Mouse (Mus musculus) layer of hippocampus, adult 2 months (tissue): Measurements from ENCODE around the gene Rhoh. TPM values are rescaled to one million over a fixed set of nuclear protein-coding genes. Genes with fewer than 3 reads are reported as not detected.

Experiments
- DNase-seq, 2 experiments: peaks; one replicate each; pipeline ENCODE4 v3.0.0; 2022; ENCODE audit warnings: low spot score in 2 of 2
- H3K27ac ChIP-seq: fragments of 200-600 bp; 2 replicates; pipeline ENCODE4 v1.8.1; 2022
- H3K4me3 ChIP-seq: fragments of 200-600 bp; 2 replicates; pipeline ENCODE4 v1.8.1; 2022; ENCODE audit warnings: mild to moderate bottlenecking
- CTCF ChIP-seq: fragments of 200-600 bp; conservative IDR thresholded peaks from 2 replicates; pipeline ENCODE4 v1.8.1; 2022; ENCODE audit warnings: antibody characterized with exemption, mild to moderate bottlenecking, moderate library complexity
- total RNA-seq, 2 experiments: library from RNA; stranded (reverse); gene quantifications; 2 replicates each; pipeline ENCODE4 v1.2.3; 2021

Gene Rhoh
- total RNA-seq, 2 experiments from 2014 or later, result 0.69 to 0.97 TPM

- H3K27ac ChIP-seq, result no peak overlapping the region
- H3K4me3 ChIP-seq, result no peak overlapping the region
- no peak for DNase-seq
- TF ChIP-seq CTCF, result no peak
These were observed 28.0 kb downstream of the Rhoh start for GRCm38 (mm10) chr5:65888998-65889397.

GRCm38 (mm10) chr5:65891251-65891826 is 30.3 kb downstream of the Rhoh start:
- no peak for TF ChIP-seq CTCF

DNA sequence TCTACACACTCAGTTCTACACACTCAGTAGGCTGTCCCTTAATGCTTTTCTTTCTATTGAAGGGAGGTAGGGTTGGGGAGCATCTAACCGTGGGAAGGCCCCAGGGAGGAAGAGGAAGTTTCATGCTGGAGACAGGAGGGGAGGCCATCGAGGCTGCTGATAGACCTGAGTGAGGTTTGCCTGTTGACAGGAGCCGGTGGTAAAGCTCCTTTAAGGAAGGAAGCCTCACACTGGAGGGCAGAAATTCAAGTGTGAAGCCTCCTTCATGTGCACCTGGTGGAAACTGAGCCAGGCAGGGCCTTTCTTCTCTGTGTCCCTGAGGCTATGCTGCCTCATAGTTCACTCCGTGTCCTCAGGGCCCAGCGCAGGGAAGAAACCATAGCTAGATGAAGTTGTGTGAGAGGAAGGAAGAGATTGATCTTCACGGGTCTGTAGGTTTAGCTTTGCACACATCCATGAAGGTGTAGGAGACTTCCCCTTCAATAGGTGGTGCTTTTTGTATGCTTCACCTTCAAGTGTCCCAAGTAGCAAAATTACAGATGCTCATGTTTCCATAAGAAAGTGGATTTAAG is 34.2 kb downstream of the Rhoh start:
- DNase-seq, result no peak
- Histone ChIP-seq H3K27ac (no peak overlapping the region), H3K4me3 (no peak overlapping the region)
- no peak for TF ChIP-seq CTCF

More at GRCm38 (mm10) chr5:65891251-65891826, 30.3 kb downstream of the Rhoh start:
- Histone ChIP-seq H3K4me3 (no peak overlapping the region), H3K27ac (no peak overlapping the region)
- no peak for DNase-seq

- TF ChIP-seq CTCF, result no peak
- Histone ChIP-seq H3K4me3 (no peak overlapping the region), H3K27ac (no peak overlapping the region)
- DNase-seq, result no peak
These were observed 34.8 kb downstream of the Rhoh start for GRCm38 (mm10) chr5:65895764-65896163.

- H3K4me3 ChIP-seq, result no peak overlapping the region
- H3K27ac ChIP-seq, result no peak overlapping the region
- TF ChIP-seq CTCF, result no peak
- DNase-seq, result no peak
These were observed 36.7 kb downstream of the Rhoh start for GRCm38 (mm10) chr5:65897731-65898130.

- DNase-seq, result no peak
- H3K4me3 ChIP-seq, result no peak overlapping the region
- no peak for TF ChIP-seq CTCF
- H3K27ac ChIP-seq, result no peak overlapping the region
These were observed 37.7 kb downstream of the Rhoh start for GRCm38 (mm10) chr5:65898683-65899082.

DNA sequence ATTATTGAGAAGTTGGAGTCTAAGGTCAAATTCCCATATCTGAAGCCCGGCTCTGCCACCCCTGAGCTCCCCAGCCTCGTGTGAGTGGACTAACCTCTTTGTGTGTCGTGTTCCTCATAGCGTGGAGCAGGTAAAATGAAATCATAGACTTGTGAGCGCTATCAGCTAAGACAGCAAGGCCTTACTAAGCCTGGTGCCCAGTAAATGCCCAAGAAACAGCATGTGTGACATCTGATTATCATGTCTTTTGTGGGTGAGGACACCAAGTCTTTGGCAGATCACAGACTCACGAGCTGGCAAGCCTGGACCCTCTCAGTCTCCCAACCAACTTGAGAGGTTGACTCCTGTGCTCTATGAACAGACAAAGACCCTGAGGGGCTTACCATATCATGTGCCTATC is 39.1 kb downstream of the Rhoh start:
- Histone ChIP-seq H3K4me3 (no peak overlapping the region), H3K27ac (no peak overlapping the region)
- no peak for TF ChIP-seq CTCF
- DNase-seq, result no peak

DNA sequence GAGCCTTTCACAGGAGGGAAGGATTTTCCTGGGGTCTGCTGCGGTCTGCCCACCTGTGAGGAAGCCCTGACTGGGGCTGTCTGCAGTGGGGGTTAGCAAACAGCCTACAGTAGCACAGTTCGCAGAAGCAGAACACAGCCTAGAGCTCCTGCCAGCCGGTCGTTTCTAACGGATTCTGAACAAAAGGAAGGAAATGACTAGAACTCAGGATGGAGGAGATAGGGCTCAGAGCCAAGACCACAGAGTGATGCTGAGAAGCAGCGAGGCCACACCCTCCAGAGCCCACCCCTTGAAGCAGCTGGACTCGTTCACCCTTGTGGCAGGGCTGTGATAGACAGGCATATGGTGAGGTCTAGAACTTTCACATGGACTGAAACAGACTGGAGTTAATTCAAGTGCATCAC is 39.9 kb downstream of the Rhoh start:
- Histone ChIP-seq H3K27ac (no peak overlapping the region), H3K4me3 (no peak overlapping the region)
- DNase-seq, result peak; percentile 7 to 25
- TF ChIP-seq CTCF, result no peak

- no peak overlapping the region for H3K27ac ChIP-seq
- H3K4me3 ChIP-seq, result no peak overlapping the region
- no peak for DNase-seq
- TF ChIP-seq CTCF, result no peak
These were observed 40.9 kb downstream of the Rhoh start for GRCm38 (mm10) chr5:65901868-65902418.

GRCm38 (mm10) chr5:65902811-65903210 is 41.8 kb downstream of the Rhoh start:
- Histone ChIP-seq H3K4me3 (no peak overlapping the region), H3K27ac (no peak overlapping the region)
- no peak for DNase-seq
- TF ChIP-seq CTCF, result no peak

- no peak overlapping the region for H3K27ac ChIP-seq
- H3K4me3 ChIP-seq, result no peak overlapping the region
- DNase-seq, result no peak
- no peak for TF ChIP-seq CTCF
These were observed 43.5 kb downstream of the Rhoh start for GRCm38 (mm10) chr5:65904476-65904875.

- Histone ChIP-seq H3K4me3 (no peak overlapping the region), H3K27ac (no peak overlapping the region)
- DNase-seq, result no peak
- TF ChIP-seq CTCF, result no peak
These were observed 47.7 kb downstream of the Rhoh start for GRCm38 (mm10) chr5:65908751-65909150.

DNA sequence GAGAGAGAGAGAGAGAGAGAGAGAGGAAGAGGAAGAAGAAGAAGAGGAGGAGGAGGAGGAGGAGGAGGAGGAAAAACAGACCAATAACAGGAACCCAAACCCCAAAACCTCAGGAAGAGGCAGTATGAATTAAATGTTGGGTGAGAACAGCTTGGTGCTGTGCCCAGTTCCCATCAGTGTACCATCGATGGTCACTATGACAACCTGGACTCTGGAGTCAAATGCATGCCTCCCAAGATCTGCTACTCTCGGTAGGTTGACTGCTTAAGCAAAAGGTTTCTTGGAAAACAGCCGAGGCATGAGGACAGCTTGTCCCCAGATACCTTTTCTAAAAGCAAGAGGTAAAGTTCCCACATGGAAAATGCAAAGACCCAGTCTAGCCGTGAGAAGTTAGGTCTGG is 48.3 kb downstream of the Rhoh start:
- peak in 1 of 2 experiments; percentile 13 for DNase-seq
- Histone ChIP-seq H3K27ac (no peak overlapping the region), H3K4me3 (no peak overlapping the region)
- no peak for TF ChIP-seq CTCF

DNA sequence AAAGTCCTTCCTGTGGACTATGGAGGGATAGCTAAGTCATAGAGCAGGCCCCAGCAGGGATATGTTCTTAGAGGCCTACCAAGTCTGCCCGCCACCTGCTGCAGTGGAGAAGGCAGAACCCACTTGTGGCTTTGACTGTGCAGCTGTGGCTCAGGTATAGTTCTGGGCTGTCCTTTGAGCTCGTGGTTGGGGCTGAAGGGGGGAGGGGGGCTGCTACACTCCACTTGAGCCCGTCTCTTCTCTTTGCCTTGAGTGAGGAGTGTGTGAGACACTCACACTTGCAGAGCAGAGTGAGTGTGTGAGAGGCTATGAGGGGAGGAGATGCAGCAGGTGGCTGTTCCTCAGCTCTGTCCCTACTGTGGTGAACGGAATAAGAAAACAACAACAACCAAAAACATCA is 49.4 kb downstream of the Rhoh start:
- no peak overlapping the region for H3K27ac ChIP-seq
- DNase-seq, result no peak
- no peak overlapping the region for H3K4me3 ChIP-seq
- no peak for TF ChIP-seq CTCF
